Mouse (Mus musculus) hindbrain, embryonic 14.5 days (tissue): ENCODE measurements at regions not wholly inside any gene's neighbourhood (a gene's known extent, or its start where the extent isn't known, plus 50 kb on each side); places are given as distances from the start of the nearest gene placed in this dataset.

Source experiments
- ATAC-seq: fragments of 200-750 bp; cut with Nextera tagmentation; 2 replicates; pipeline ENCODE4 v1.8.0; 2017; ENCODE audit warnings: moderate number of reproducible peaks, mild to moderate bottlenecking, moderate TSS enrichment, moderate library complexity; ENCODE audit not compliant: low FRiP score
- DNase-seq: peaks from one replicate; pipeline ENCODE4 v3.0.0-alpha.2; 2015; ENCODE audit warnings: low spot score
- H3K27ac ChIP-seq: fragments of 300-500 bp; sonication (generic); 2 replicates; pipeline ENCODE4 v1.5.1; 2014; ENCODE audit warnings: mild to moderate bottlenecking, moderate library complexity
- H3K27me3 ChIP-seq: fragments of 300-500 bp; sonication (generic); 2 replicates; pipeline ENCODE4 v1.6.1; 2014; ENCODE audit warnings: mild to moderate bottlenecking, low read length, mixed read lengths; ENCODE audit not compliant: control insufficient read depth, insufficient read depth
- H3K36me3 ChIP-seq: fragments of 300-500 bp; sonication (generic); replicated peaks from 2 replicates; pipeline ENCODE4 v1.6.1; 2014; ENCODE audit not compliant: control insufficient read depth, insufficient read depth
- H3K4me1 ChIP-seq: fragments of 300-500 bp; sonication (generic); replicated peaks from 2 replicates; pipeline ENCODE4 v1.6.1; 2014; ENCODE audit warnings: antibody characterized with exemption, low read length, mixed read lengths; ENCODE audit not compliant: control insufficient read depth, insufficient read depth
- H3K4me2 ChIP-seq: fragments of 300-500 bp; sonication (generic); replicated peaks from 2 replicates; pipeline ENCODE4 v1.6.1; 2014; ENCODE audit warnings: mild to moderate bottlenecking, moderate library complexity
- H3K4me3 ChIP-seq: fragments of 300-500 bp; sonication (generic); replicated peaks from 2 replicates; pipeline ENCODE4 v1.5.1; 2014; ENCODE audit warnings: mild to moderate bottlenecking, low read length
- H3K9ac ChIP-seq: fragments of 300-500 bp; sonication (generic); 2 replicates; pipeline ENCODE4 v1.6.1; 2014
- H3K9me3 ChIP-seq: fragments of 300-500 bp; sonication (generic); 2 replicates; pipeline ENCODE4 v1.6.1; 2016; ENCODE audit warnings: low read length; ENCODE audit not compliant: control insufficient read depth
- WGBS: fragments of 180-500 bp; shearing (Covaris S2); extraction: QIAGEN DNeasy Blood & Tissue Kit; methylation state at CpG from one replicate; pipeline ENCODE4 v1.1.7; 2014; 5-methylcytosine and 5-hydroxymethylcytosine counted together

DNA sequence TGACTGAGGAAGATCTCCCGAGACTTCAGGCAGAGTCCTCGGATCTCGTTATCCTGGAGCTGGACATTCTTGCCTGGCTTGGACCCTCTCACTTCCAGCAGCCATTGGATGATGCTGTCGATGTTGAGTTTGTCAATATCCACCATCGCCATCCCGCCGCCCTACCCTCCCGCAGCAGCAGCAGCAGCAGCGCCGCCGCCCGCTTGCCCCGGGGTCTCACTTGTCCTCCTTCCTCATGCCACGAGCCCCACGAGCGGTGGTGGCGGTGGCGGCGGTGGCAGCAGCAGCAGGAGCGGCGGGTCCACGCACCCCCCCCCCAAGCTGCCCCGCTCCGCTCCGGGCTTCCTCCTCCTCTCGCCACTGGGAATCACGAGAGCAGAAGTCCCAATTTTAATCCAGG is 115.1 kb upstream of the Taf1b start:
- Histone ChIP-seq H3K27me3 (no peaks in the 10 kb centered on the region), H3K9me3 (0 out of 2 replicates have a peak, but pooled peaks cover 9% of the 10 kb centered on the region), H3K9ac (no peak overlapping the region), H3K4me3 (no peak overlapping the region), H3K4me2 (no peak overlapping the region), H3K36me3 (no peaks in the 10 kb centered on the region), H3K27ac (no peak overlapping the region), H3K4me1 (no peaks in the 10 kb centered on the region)
- 87% methylated on average over 27 of the region's 27 CpGs for WGBS
- no peak for ATAC-seq
- no peak for DNase-seq

DNA sequence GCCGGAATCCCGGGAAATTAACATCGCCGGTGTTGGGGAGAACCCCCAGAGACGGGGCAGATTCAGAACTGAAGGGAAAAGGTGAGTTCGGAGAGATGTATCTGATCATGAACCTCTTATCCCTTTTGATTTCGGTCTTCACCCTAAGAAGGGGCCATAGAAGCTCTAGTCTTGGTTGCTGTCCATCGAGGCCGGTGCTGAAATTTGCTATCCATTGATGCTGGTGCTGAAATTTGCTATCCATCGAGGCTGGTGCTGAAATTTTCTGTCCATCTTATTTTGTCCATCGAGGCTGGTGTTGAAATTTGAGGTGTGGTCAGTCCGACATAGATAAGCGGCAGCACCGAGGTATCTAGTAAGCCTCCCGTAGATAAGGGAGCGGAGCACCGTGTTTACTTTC is 73.2 kb upstream of the Taf1b start:
- DNase-seq, result peak; percentile 24
- Histone ChIP-seq H3K4me2 (no peak overlapping the region), H3K9me3 (peaks cover 4% of the 10 kb centered on the region; the same call in 1 of the 2 replicates), H3K27me3 (no peaks in the 10 kb centered on the region), H3K9ac (no peak overlapping the region), H3K4me1 (no peaks in the 10 kb centered on the region), H3K4me3 (no peak overlapping the region), H3K36me3 (no peaks in the 10 kb centered on the region), H3K27ac (no peak overlapping the region)
- no peak for ATAC-seq
- WGBS, result 72% methylated on average over 17 of the region's 17 CpGs
